Mouse (Mus musculus) stomach, embryonic 16.5 days (tissue): Measurements from ENCODE around the gene Sept6. TPM values are rescaled to one million over a fixed set of nuclear protein-coding genes. Genes with fewer than 3 reads are reported as not detected.
A peak's percentile ranks its signal among the peaks of the same experiment; 100 is the strongest.

Source experiments
- ATAC-seq: fragments of 200-750 bp; cut with Nextera tagmentation; 2 replicates; pipeline ENCODE4 v1.8.0; 2017; ENCODE audit warnings: moderate number of reproducible peaks, moderate TSS enrichment; ENCODE audit not compliant: insufficient read depth, low FRiP score
- H3K27ac ChIP-seq: fragments of 300-500 bp; sonication (generic); 2 replicates; pipeline ENCODE4 v1.5.1; 2014; ENCODE audit warnings: low read length
- H3K27me3 ChIP-seq: fragments of 300-500 bp; sonication (generic); 2 replicates; pipeline ENCODE4 v1.6.1; 2014; ENCODE audit warnings: low read length, control low read depth, mixed read lengths; ENCODE audit not compliant: control insufficient read depth, insufficient read depth
- H3K36me3 ChIP-seq: fragments of 300-500 bp; sonication (generic); 2 replicates; pipeline ENCODE4 v1.6.1; 2014; ENCODE audit warnings: low read length; ENCODE audit not compliant: control insufficient read depth, insufficient read depth
- H3K4me1 ChIP-seq: fragments of 300-500 bp; sonication (generic); 2 replicates; pipeline ENCODE4 v1.6.1; 2014; ENCODE audit warnings: low read length, control low read depth, mixed read lengths; ENCODE audit not compliant: control insufficient read depth, insufficient read depth
- H3K4me2 ChIP-seq: fragments of 300-500 bp; sonication (generic); 2 replicates; pipeline ENCODE4 v1.6.1; 2014; ENCODE audit warnings: low read depth, low read length, mixed read lengths
- H3K4me3 ChIP-seq: fragments of 300-500 bp; sonication (generic); replicated peaks from 2 replicates; pipeline ENCODE4 v1.5.1; 2014; ENCODE audit warnings: mild to moderate bottlenecking, low read length
- H3K9ac ChIP-seq: fragments of 300-500 bp; sonication (generic); 2 replicates; pipeline ENCODE4 v1.6.1; 2014; ENCODE audit warnings: low read length
- H3K9me3 ChIP-seq: fragments of 300-500 bp; sonication (generic); replicated peaks from 2 replicates; pipeline ENCODE4 v1.6.1; 2016; ENCODE audit warnings: low read length, control low read depth; ENCODE audit not compliant: control insufficient read depth
- WGBS: fragments of 180-500 bp; shearing (Covaris S2); extraction: QIAGEN DNeasy Blood & Tissue Kit; methylation state at CpG from one replicate; pipeline ENCODE4 v1.1.7; 2014; 5-methylcytosine and 5-hydroxymethylcytosine counted together
- polyA plus RNA-seq: library from polyadenylated mRNA; unstranded; fragments of >200 nt; fragmentation: Nextera tagmentation; extraction: Ambion mirVana; gene quantifications from 2 replicates; pipeline ENCODE4 v1.2.1, GENCODE M21; 2015

The Sept6 gene
- 15.0 and 15.6 TPM in 2 replicates for polyA plus RNA-seq

DNA sequence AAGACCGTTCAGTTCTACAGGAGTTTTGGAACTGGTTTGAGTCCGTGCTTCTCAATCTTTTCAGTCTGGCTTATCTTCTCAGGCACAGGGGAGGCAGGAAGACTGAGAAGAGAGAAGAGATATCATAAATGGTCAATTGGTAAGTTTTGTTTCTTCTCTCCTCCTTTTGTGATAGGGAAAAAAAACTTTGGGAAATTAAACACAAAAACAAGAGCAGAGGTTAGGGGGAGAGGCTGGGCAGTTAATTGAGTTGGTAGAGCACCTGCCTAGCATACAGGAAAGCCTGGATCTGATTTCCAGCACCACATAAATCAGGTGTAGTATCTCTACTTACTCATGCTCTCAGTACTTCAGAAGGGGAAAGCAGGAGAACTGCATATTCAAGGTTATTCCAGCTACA lies at the start of gene Sept6:
Gene Sept6 (minus strand): TSS at position 101 of the 400 bp plus-strand sequence.
- H3K9me3 ChIP-seq: no peaks in the 10 kb centered on the region
- ATAC-seq: no peak
- no peaks in the 10 kb centered on the region for H3K4me1 ChIP-seq
- no peak within 1 kb of the TSS for H3K4me3 ChIP-seq
- WGBS: 71% methylated on average over 2 of the region's 2 CpGs
- no peaks in the 10 kb centered on the region; the same call in 1 of the 2 replicates for H3K27me3 ChIP-seq
- H3K9ac ChIP-seq: no peak within 1 kb of the TSS
- H3K27ac ChIP-seq: no peak within 1 kb of the TSS
- no peaks in the 10 kb centered on the region for H3K36me3 ChIP-seq
- no peak within 1 kb of the TSS for H3K4me2 ChIP-seq

GRCm38 (mm10) chrX:37028378-37028777 lies 36.8 kb upstream of the Sept6 start:
- WGBS: 55% methylated on average over 3 of the region's 3 CpGs
- H3K27me3 ChIP-seq: no peaks in the 10 kb centered on the region
- no peak overlapping the region for H3K4me2 ChIP-seq
- no peak for ATAC-seq
- no peaks in the 10 kb centered on the region for H3K9me3 ChIP-seq
- no peak overlapping the region for H3K9ac ChIP-seq
- no peaks in the 10 kb centered on the region for H3K36me3 ChIP-seq
- H3K27ac ChIP-seq: no peak overlapping the region
- no peak overlapping the region for H3K4me3 ChIP-seq
- H3K4me1 ChIP-seq: no peaks in the 10 kb centered on the region

DNA sequence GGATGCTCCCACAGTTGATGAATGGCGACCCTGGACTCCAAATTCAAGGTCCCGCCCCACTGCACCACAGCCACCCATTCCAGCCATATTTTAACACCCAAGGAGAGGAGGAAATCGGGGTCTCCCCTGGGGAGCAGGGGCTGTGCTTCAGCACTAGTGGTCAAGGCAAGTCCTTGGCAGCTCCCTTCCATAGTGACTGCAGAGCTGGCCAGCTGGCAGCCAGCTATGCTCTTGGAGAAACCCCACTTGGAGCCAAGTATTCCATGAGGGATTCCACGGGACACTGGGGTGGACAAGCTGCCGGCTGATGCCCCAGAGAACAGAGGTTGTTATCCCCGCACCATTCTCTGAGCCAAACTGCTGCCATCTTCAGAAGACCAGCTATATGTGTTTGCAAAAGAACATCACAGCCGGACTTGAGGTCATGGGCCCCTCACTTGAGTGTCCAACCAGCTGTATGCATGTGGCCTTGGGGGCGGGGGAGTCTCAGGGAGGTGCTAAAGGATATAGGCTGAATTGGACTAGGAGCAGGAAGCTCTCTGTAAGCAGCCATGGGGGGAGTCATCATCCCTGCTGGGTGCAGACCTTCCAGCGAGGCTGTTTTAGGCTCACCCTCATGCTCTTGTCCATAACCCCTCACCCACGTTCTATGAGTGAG lies 32.2 kb upstream of the Sept6 start:
- Histone ChIP-seq H3K9me3 (no peaks in the 10 kb centered on the region), H3K27me3 (no peaks in the 10 kb centered on the region), H3K9ac (no peak overlapping the region), H3K4me3 (no peak overlapping the region), H3K36me3 (no peaks in the 10 kb centered on the region), H3K4me2 (no peak overlapping the region), H3K27ac (no peak overlapping the region), H3K4me1 (no peaks in the 10 kb centered on the region)
- 65% methylated on average over 10 of the region's 10 CpGs for WGBS
- ATAC-seq: no peak

DNA sequence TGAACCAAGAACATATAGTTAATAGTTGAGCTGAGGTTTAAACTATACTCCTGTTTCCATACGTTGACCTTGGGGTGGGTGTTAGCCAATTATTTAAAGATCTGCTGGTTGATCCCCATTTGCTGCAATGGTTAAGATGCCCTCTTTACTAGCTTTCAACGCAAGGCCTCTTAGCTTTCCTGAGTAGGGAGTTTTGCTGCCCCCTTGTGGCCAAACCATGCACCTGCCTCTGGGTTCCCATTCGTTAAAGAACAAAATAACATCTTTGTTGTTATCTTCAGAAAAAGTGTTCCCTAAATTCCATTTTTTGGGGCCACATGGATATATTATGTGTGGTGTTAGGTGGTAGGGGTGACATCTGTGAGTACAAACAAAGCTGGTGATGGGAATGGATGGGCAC lies 31.1 kb upstream of the Sept6 start:
- Histone ChIP-seq H3K9ac (no peak overlapping the region), H3K36me3 (no peaks in the 10 kb centered on the region), H3K4me1 (no peaks in the 10 kb centered on the region), H3K4me3 (no peak overlapping the region), H3K9me3 (no peaks in the 10 kb centered on the region), H3K27me3 (no peaks in the 10 kb centered on the region), H3K4me2 (no peak overlapping the region), H3K27ac (no peak overlapping the region)
- 11% methylated on average over 3 of the region's 3 CpGs for WGBS
- ATAC-seq: no peak

DNA sequence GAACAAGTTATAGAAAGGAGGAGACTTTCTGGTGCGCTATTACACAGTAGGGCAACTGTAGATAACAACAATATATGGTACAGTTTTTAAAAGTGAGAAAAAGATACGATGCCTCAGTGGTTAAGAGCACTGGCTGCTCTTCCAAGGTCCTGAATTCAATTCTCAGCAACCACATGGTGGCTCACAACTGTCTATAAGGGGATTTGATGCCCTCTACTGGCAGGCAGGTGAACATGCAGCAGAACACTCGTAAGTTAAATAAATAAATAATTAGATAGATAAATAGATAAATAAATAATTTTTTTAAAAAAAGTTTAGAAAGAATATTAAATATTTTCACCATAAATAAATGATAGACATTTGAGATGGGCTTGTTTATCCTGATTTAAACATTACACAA lies 27.5 kb upstream of the Sept6 start:
- no peaks in the 10 kb centered on the region for H3K36me3 ChIP-seq
- no peak overlapping the region for H3K27ac ChIP-seq
- 71% methylated on average over 3 of the region's 3 CpGs for WGBS
- H3K4me2 ChIP-seq: no peak overlapping the region
- no peaks in the 10 kb centered on the region for H3K9me3 ChIP-seq
- H3K27me3 ChIP-seq: no peaks in the 10 kb centered on the region
- H3K9ac ChIP-seq: no peak overlapping the region
- H3K4me3 ChIP-seq: no peak overlapping the region
- no peaks in the 10 kb centered on the region for H3K4me1 ChIP-seq
- no peak for ATAC-seq

- no peak overlapping the region for H3K4me2 ChIP-seq
- H3K27ac ChIP-seq: no peak overlapping the region
- no peak overlapping the region for H3K4me3 ChIP-seq
- H3K9ac ChIP-seq: no peak overlapping the region
- ATAC-seq: no peak
- H3K27me3 ChIP-seq: no peaks in the 10 kb centered on the region
- no peaks in the 10 kb centered on the region for H3K9me3 ChIP-seq
- no peaks in the 10 kb centered on the region for H3K36me3 ChIP-seq
- H3K4me1 ChIP-seq: no peaks in the 10 kb centered on the region
- WGBS: 83% methylated on average over 9 of the region's 9 CpGs
Observed at GRCm38 (mm10) chrX:37018150-37018654, 26.6 kb upstream of the Sept6 start.

- Histone ChIP-seq H3K9ac (no peak overlapping the region), H3K36me3 (no peaks in the 10 kb centered on the region), H3K27ac (no peak overlapping the region), H3K27me3 (no peaks in the 10 kb centered on the region), H3K4me1 (no peaks in the 10 kb centered on the region), H3K4me2 (no peak overlapping the region), H3K4me3 (no peak overlapping the region), H3K9me3 (no peaks in the 10 kb centered on the region)
- ATAC-seq: no peak
- WGBS: 60% methylated on average over 5 of the region's 5 CpGs
Observed at GRCm38 (mm10) chrX:37013870-37014269, 22.3 kb upstream of the Sept6 start.

DNA sequence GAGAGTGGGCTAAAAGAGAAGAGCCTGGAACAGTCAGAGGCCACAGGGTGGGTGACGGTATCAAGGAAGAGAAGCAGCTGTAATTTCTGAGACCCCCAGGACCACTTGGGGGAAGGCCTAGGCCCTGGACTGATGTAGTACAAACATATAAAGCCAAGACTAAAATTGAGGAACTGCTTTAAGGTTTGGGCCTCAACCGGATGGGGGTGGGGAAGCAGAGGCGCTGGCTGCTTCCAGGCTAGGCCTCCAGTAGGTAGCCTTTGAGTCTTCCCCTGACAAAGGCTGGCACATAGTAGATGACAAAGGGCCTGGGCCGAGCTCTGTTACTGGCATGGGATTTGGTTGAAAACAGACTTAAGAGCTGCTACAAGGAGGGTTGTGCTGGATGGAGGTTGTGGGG lies 555 bp downstream of the Sept6 start:
- Histone ChIP-seq H3K27me3 (no peaks in the 10 kb centered on the region; the same call in 1 of the 2 replicates), H3K9ac (no peak overlapping the region), H3K36me3 (no peaks in the 10 kb centered on the region), H3K9me3 (no peaks in the 10 kb centered on the region), H3K4me3 (no peak overlapping the region), H3K4me1 (no peaks in the 10 kb centered on the region), H3K4me2 (no peak overlapping the region), H3K27ac (no peak overlapping the region)
- ATAC-seq: no peak
- WGBS: 87% methylated on average over 4 of the region's 4 CpGs

- ATAC-seq: no peak
- H3K4me3 ChIP-seq: peak overlapping the region; percentile 61
- H3K27ac ChIP-seq: no peak overlapping the region
- no peaks in the 10 kb centered on the region for H3K36me3 ChIP-seq
- H3K9ac ChIP-seq: peak overlapping the region; percentile 70; the same call in 1 of the 2 replicates
- H3K27me3 ChIP-seq: no peaks in the 10 kb centered on the region; the same call in 1 of the 2 replicates
- H3K9me3 ChIP-seq: no peaks in the 10 kb centered on the region
- H3K4me2 ChIP-seq: peak overlapping the region; percentile 67
- WGBS: 18% methylated on average over 7 of the region's 11 CpGs
- no peaks in the 10 kb centered on the region for H3K4me1 ChIP-seq
Observed at GRCm38 (mm10) chrX:36989752-36990404, 1.7 kb downstream of the Sept6 start.
